Mouse (Mus musculus) T-cell, adult 2 months (primary cell): ENCODE results near the gene Chit1.

Experiments
- DNase-seq: peaks from one replicate; pipeline ENCODE4 v3.0.0; 2022; ENCODE audit warnings: low spot score

Chit1 gene

GRCm38 (mm10) chr1:134098726-134099515 lies 12.1 kb upstream of the Chit1 start:
- DNase-seq, result peak; percentile 60

DNA sequence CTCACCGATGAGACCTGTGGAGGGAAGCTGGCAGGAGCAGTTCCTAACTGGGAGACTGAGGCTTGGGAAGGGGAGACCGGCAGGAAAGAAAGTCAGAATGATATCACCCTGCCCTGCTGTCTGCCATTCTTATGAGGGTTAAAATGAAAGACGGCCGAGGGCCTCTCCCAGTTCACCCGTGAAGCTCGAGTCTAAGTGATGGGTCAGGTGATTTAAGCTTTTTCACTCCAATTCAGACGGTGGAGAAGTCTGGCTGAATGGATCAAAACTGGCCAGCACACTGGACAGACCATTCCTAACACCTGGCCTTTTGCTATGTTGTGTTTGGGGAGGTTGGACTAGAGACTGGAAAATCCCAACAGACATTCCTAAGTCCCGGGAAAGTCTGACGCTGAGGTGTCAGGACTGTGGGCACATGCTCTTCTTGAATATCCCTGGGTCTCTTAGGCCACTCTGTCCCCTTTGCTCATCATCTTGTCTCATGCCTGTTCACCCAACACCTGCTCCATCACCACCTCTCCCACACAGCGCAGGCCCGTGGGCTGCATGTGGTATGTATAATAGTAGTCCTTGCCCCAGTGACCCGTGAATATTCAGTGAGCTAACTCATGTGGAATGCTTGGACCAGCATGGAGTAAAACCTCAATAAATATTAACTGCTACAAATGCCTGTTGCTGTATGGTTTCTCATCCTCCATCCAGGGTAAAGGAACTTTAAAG lies 11.4 kb upstream of the Chit1 start:
- DNase-seq, result no peak

DNA sequence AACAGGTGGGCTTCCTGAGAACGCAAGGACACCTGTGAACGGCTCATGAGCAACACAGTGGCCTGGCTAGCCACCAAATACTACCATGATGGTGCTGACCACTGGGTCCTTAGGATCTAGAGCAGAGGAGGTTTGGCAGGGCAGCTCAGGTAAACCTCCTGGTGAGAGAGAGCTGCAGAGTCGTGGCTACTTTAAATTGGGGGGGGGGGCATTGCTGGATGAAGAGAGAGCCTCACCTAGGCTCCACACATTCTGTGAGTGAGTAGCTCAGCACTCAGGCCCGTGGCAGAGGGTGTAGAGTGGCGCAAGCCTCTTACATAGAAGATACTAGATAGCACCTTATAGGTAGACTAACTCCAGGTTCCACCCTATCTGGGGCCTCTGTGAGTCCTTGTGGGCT lies 10.6 kb upstream of the Chit1 start:
- DNase-seq, result no peak

GRCm38 (mm10) chr1:134100928-134101327 lies 10.1 kb upstream of the Chit1 start:
- DNase-seq, result no peak

DNA sequence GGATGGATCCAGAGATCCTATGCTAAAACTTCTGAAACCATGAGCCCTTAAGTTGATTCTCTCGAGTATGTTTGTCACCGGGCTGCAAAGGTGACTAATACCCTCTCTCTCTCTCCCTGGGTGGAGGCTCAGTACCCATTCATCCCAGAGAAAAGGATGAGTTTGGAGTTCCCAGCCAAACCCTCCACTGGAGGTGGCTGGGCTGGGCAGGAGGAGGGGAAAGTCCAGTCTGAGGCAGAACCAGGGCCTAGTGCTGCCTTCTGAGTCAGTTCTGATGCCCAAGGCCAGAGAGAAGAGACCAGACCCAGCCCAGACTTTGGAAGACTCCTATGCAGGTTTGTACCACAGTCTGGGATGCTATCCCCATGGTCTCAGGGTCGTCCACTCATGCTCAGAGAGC lies 9.4 kb upstream of the Chit1 start:
- no peak for DNase-seq

DNA sequence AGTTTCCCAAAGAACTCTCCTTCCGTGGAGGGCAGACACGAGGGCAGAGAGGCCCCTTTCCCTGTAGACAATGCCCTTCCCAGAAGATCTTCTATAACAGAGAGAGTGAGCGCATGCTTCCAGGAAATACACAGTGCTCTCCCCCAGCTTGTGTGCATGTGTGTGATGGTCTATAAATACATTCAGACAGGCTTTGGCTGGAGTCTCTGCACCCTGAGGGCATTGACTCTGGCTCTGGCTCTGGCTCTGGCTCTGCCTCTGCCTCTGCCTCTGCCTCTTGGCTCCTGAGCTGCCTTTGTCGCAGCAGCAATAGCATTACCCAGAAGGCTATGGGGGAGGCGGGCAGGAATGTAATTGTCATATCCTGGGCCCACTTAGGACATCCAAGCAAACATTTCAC lies 7.2 kb upstream of the Chit1 start:
- DNase-seq, result no peak

GRCm38 (mm10) chr1:134105043-134105763 lies 5.8 kb upstream of the Chit1 start:
- DNase-seq, result no peak

GRCm38 (mm10) chr1:134105764-134106430 lies 5.1 kb upstream of the Chit1 start:
- DNase-seq, result no peak

DNA sequence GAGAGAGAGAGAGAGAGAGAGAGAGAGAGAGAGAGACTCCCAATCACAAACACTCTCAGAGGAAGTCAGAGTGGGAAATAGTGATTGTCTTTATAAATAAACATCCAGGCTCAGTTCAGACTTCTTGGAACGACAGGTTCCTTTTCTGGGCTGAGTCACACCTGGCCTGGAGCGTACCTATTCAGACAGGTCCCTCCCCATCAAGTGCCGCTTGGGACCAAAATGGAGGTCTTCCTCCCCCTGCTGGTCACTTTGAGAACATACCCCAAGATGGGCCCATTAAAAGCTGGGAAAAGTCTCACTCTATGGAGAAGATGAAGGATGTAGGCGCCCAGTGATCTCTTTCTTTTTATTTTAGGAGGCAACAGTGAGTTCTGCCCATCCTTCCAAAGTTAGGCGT lies 4.3 kb upstream of the Chit1 start:
- peak; percentile 76 for DNase-seq

DNA sequence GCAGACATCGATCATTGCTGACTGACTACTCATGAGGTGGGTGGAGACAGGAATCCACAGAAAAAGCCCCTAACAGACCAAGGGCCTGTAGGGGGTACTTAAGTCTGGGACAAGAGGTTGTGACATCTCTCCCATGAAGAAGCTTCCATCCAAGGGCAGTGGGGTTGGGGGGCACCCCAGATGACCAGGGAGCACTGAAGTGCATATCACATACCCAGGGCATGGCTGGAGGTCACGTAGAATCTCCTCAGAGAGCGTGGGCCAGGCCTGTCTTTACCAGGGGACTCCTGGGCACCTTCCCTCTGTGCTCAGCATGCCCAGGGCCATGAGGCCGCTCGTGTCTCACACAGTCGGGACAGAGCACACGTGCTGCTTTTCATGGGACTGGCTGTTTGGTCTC lies 3.3 kb upstream of the Chit1 start:
- DNase-seq, result no peak

GRCm38 (mm10) chr1:134110015-134110414 lies 1.0 kb upstream of the Chit1 start:
- no peak for DNase-seq

DNA sequence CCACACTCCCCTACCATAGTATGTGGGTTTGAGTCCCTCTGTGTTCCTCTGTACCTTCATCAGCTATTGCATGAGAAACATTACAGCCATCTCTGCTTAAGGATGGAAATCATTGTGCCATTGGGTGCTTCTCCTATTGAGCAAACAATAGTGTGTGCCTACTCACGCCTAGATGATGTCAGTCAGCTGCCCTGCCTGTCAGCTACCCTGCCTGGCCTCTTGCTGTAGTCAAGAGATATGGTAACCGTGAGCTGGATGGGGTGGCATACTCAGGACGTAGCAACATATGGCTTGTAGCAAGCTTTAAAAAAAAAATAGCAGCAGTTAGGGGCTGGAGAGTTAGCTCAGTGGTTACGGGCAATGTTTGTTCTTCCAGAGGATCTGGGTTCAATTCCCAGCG lies 593 bp upstream of the Chit1 start:
- DNase-seq, result no peak

DNA sequence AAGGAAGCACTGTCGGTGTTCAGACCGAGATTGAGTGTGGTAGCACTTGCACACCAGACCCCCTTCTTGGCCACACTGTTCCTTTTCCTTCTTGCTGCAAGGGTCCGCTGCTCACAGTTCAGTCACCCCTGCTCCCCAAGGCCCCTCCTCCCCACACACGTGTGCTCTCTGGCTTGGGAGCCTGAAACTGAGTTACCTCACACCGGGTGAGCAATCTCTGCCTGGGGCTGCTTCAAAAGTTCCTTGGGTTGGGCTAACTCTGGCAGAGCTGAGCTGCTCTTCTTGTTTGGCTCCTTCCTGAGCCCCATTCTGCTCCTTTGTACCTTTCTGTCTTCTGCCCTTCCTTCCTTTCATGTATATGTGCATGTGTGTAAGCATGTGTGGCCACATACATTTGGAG lies 2.5 kb downstream of the Chit1 start:
- no peak for DNase-seq

DNA sequence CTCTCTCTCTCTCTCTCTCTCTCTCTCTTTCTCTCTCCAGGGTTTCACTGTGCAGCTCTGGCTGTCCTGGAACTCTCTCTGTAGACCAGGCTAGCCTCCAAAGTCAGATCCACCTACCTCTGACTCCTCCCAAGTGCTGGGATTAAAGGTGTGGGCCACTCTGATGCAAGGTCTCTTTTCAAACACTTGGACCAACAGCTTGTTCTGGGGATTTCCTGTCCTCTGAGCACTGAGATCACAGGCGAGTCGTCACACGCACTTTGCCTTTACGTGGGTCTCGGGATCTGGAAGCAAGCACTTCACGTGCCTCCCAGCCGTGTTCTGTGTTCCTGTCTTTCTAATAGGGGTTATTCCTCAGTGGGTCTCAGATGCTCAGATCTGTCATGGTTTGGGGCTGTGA lies 3.0 kb downstream of the Chit1 start:
- no peak for DNase-seq

- DNase-seq, result no peak
Measured at GRCm38 (mm10) chr1:134114730-134115129, 3.7 kb downstream of the Chit1 start.

DNA sequence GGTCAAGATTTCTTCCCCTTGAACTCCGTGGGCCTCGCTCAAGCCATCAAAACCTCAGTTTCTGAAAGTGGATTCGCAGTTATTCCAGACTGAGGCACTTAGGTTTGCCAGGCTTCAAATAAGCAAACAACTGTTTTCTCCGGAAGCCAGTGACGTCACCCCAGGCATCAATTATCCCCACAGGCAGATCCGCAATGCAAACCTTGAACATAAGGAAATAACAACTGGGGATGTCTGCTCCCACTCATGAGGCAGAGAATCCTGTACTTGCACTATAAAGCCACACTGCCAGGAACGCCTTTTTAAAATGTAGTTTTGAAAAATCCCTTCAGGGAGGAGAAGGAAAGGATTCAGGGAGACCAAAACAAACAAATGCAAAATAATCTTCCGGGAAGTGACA lies 4.4 kb downstream of the Chit1 start:
- no peak for DNase-seq

GRCm38 (mm10) chr1:134117110-134117509 lies 6.1 kb downstream of the Chit1 start:
- DNase-seq, result no peak

GRCm38 (mm10) chr1:134120179-134120578 lies 9.1 kb downstream of the Chit1 start:
- DNase-seq, result peak; percentile 60

DNA sequence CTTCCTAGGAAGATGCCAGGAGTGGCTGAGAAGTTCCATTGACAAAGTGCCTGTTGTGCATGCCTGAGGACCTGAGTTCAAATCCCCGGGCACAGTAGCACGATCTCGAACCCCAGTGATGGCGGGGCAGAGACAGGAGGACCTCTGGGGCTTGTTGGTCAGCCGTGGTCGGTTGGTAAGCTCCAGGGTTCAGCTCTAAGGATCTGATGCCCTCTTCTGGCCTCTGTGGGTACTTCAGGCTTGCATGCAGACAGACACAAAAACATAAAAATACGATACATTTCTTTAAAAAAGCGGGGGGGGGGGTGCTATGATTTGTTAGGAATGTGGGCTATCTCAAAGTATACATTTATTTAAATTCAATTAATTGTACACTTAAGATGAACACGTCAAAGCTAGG lies 11.2 kb downstream of the Chit1 start:
- DNase-seq, result peak; percentile 14

DNA sequence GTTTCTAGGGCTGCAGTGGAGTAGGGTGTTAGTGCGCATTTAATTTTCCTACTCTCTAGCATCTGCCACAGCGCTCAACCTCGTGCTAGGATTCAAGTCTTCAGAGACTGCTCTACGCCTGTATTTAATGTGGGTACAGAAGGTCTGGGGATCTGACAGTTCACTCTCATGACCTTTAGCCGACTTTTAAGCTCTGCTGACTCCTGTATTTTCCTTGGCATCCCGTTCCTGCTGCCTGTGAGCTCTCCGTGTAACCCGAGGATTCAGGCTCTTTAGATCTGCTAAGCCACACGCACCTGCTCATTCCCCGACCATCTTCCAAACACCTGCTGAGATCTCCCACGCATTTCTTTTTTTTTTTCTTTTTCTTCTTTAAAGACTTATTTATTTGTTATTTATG lies 22.3 kb downstream of the Chit1 start:
- no peak for DNase-seq

- no peak for DNase-seq
Measured at GRCm38 (mm10) chr1:134136351-134136750, 25.3 kb downstream of the Chit1 start.

DNA sequence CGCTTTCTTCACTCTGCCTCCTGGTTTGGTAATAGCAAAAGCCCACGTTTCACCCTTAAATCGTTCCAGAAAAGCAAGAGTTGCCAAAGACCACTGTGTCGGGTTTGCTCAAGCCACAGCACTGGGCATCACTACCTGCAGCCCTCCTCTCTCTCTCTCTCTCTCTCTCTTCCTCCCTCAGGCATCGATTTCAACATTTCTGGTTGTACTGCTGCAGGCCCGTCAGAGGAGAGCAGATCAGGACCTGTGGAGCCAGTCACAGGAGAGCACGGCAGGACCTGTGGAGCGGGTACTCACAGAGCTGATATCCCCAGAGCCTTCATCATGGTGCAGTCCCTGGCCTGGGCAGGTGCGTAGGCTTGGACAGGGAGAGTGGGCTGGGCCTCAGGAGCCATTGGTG lies 27.4 kb downstream of the Chit1 start:
- no peak for DNase-seq
